In the genomic region with DNA sequence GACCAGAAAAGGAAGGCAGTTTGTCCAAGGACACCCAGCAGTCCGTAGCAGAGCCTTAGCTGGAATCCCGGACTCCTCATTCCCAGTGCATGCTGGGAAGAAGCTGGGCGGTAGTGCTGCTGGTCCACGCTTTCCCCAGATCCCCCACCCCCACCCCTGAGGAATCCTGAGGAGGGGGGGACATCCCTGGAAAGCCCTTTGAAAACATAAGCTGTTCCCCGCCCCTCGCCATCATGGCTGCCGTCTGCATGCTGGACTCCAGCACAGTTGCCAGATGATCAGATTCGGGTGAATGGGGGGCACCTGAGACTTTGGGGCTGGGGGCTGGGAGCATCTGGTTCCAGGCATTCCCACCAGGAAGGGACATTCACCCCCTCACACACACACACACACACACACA, we compare ENCODE assay signal across 11 mouse cellular contexts.
DNase-seq lines count a peak whose midpoint lies in the region; ATAC-seq and TF ChIP-seq lines count a peak whose summit lies in the region.
"Had no signal": no experiment of that assay in that cellular context is flagged by ENCODE, and none has a peak within 500 bp of the region (broad histone marks: within the 10 kb centered on the region; RNA-seq: fewer than 3 reads in every experiment).

No protein-coding gene starts in this region.

- peak overlapping the region; percentile 3; the same call in 1 of the 2 replicates for H3K4me2 ChIP-seq in lung, embryonic 15.5 days
- no peak overlapping the region for H3K4me2 ChIP-seq in lung, postnatal 0 days (replicated peaks; ENCODE audit: low read depth, low read length)
- peak overlapping the region; percentile 16; the same call in 1 of the 2 replicates for H3K4me2 ChIP-seq in hindbrain, embryonic 16.5 days (ENCODE audit: low read length)
- peak overlapping the region; percentile 19 for H3K4me2 ChIP-seq in neural tube, embryonic 15.5 days

- H3K27ac ChIP-seq in lung, embryonic 15.5 days, result peak overlapping the region; percentile 79
- H3K27ac ChIP-seq in lung, postnatal 0 days (ENCODE audit: low read length), result no peak overlapping the region
- H3K27ac ChIP-seq in embryonic facial prominence, embryonic 10.5 days (replicated peaks), result peak overlapping the region; percentile 85
- no peak overlapping the region for H3K27ac ChIP-seq in hindbrain, embryonic 16.5 days (ENCODE audit: low read depth, low read length)
- H3K27ac ChIP-seq in neural tube, embryonic 15.5 days (replicated peaks), result no peak overlapping the region

- no peak overlapping the region for H3K9ac ChIP-seq in lung, embryonic 15.5 days
- H3K9ac ChIP-seq in lung, postnatal 0 days (replicated peaks; ENCODE audit: low read depth), result no peak overlapping the region
- H3K9ac ChIP-seq in hindbrain, embryonic 16.5 days (ENCODE audit: low read depth, low read length), result no peak overlapping the region
- H3K9ac ChIP-seq in neural tube, embryonic 15.5 days (replicated peaks), result no peak overlapping the region

- TF ChIP-seq CTCF in lung, postnatal 0 days (IDR thresholded peaks at IDR 0.05), result no peak

- H3K36me3 ChIP-seq in lung, embryonic 15.5 days, result no peaks in the 10 kb centered on the region
- no peaks in the 10 kb centered on the region for H3K36me3 ChIP-seq in lung, postnatal 0 days (ENCODE audit: insufficient read depth, low read length)
- H3K36me3 ChIP-seq in embryonic facial prominence, embryonic 10.5 days (replicated peaks), result no peaks in the 10 kb centered on the region
- H3K36me3 ChIP-seq in hindbrain, embryonic 16.5 days (ENCODE audit: control insufficient read depth, insufficient read depth, low read length), result no peaks in the 10 kb centered on the region
- no peaks in the 10 kb centered on the region for H3K36me3 ChIP-seq in neural tube, embryonic 15.5 days
- H3K36me3 ChIP-seq: G1E had no signal

- no peaks in the 10 kb centered on the region for H3K9me3 ChIP-seq in lung, embryonic 15.5 days
- no peaks in the 10 kb centered on the region for H3K9me3 ChIP-seq in lung, postnatal 0 days (ENCODE audit: low read length)
- no peaks in the 10 kb centered on the region for H3K9me3 ChIP-seq in embryonic facial prominence, embryonic 10.5 days
- H3K9me3 ChIP-seq in hindbrain, embryonic 16.5 days (ENCODE audit: control insufficient read depth, low read length), result no peaks in the 10 kb centered on the region
- no peaks in the 10 kb centered on the region for H3K9me3 ChIP-seq in neural tube, embryonic 15.5 days (replicated peaks)

- 42% methylated on average over 8 of the region's 8 CpGs for WGBS in lung, embryonic 15.5 days
- WGBS in lung, postnatal 0 days, result 32% methylated on average over 8 of the region's 8 CpGs
- 46% methylated on average over 8 of the region's 8 CpGs for WGBS in embryonic facial prominence, embryonic 10.5 days
- WGBS in hindbrain, embryonic 16.5 days, result 28% methylated on average over 7 of the region's 8 CpGs
- 27% methylated on average over 8 of the region's 8 CpGs for WGBS in neural tube, embryonic 15.5 days

- no peak for ATAC-seq in lung, embryonic 15.5 days (ENCODE audit: borderline replicate concordance, extremely low read depth, low FRiP score, low TSS enrichment)
- ATAC-seq in lung, postnatal 0 days, result no peak
- no peak for ATAC-seq in hindbrain, embryonic 16.5 days
- ATAC-seq in neural tube, embryonic 15.5 days (ENCODE audit: low FRiP score), result no peak

- no peak overlapping the region for H3K4me3 ChIP-seq in lung, embryonic 15.5 days
- no peak overlapping the region for H3K4me3 ChIP-seq in lung, postnatal 0 days (ENCODE audit: low read depth, low read length)
- peak overlapping the region; percentile 41; the same call in 1 of the 2 replicates for H3K4me3 ChIP-seq in embryonic facial prominence, embryonic 10.5 days
- no peak overlapping the region for H3K4me3 ChIP-seq in hindbrain, embryonic 16.5 days (ENCODE audit: low read length)
- H3K4me3 ChIP-seq in neural tube, embryonic 15.5 days (replicated peaks), result no peak overlapping the region

- no peak for TF ChIP-seq EP300 in lung, postnatal 0 days (IDR thresholded peaks at IDR 0.05)

- H3K4me1 ChIP-seq in lung, embryonic 15.5 days, result peaks cover 38% of the 10 kb centered on the region
- no peaks in the 10 kb centered on the region for H3K4me1 ChIP-seq in lung, postnatal 0 days (ENCODE audit: insufficient read depth, low read depth, low read length)
- H3K4me1 ChIP-seq in embryonic facial prominence, embryonic 10.5 days, result peaks cover 39% of the 10 kb centered on the region
- H3K4me1 ChIP-seq in hindbrain, embryonic 16.5 days (ENCODE audit: control insufficient read depth, insufficient read depth, low read depth, low read length), result peaks cover 23% of the 10 kb centered on the region
- H3K4me1 ChIP-seq in neural tube, embryonic 15.5 days, result peaks cover 39% of the 10 kb centered on the region

- no peak for DNase-seq in lung, postnatal 0 days (ENCODE audit: low spot score)
- DNase-seq in embryonic facial prominence, embryonic 10.5 days (ENCODE audit: low spot score), result peak; percentile 71
- no peak for DNase-seq in adrenal gland, postnatal 14 days
- no peak for DNase-seq in left cerebral cortex, adult 18-20 months (ENCODE audit: low spot score in 2 of 2)
- DNase-seq in frontal cortex, postnatal 25 days (ENCODE audit: low spot score in 2 of 2), result no peak
- DNase-seq: adrenal gland, postnatal 25 days; lung, postnatal 14 days had no signal

- no peaks in the 10 kb centered on the region for H3K27me3 ChIP-seq in lung, embryonic 15.5 days
- no peaks in the 10 kb centered on the region for H3K27me3 ChIP-seq in lung, postnatal 0 days (replicated peaks; ENCODE audit: insufficient read depth, low read length)
- peaks cover 9% of the 10 kb centered on the region; the same call in 1 of the 2 replicates for H3K27me3 ChIP-seq in embryonic facial prominence, embryonic 10.5 days (replicated peaks; ENCODE audit: low read depth, poor library complexity, severe bottlenecking)
- no peaks in the 10 kb centered on the region for H3K27me3 ChIP-seq in hindbrain, embryonic 16.5 days (replicated peaks; ENCODE audit: control insufficient read depth, insufficient read depth, low read length)
- H3K27me3 ChIP-seq in neural tube, embryonic 15.5 days (replicated peaks), result 0 out of 2 replicates have a peak, but pooled peaks cover 2% of the 10 kb centered on the region

Comparison
In these comparisons a context has a peak if more than half of its experiments do, and no peak if none do; other contexts are left out.
1. H3K27ac ChIP-seq: peak in lung, embryonic 15.5 days (single experiment) and embryonic facial prominence, embryonic 10.5 days (single experiment); none in lung, postnatal 0 days (single experiment), hindbrain, embryonic 16.5 days (single experiment) and neural tube, embryonic 15.5 days (single experiment).